Mouse (Mus musculus) lung, adult 2 months (tissue): ENCODE data around the gene Kbtbd12.

Experiments
- CTCF ChIP-seq: fragments of 200-500 bp; IDR thresholded peaks from 2 replicates; pipeline ENCODE4 v1.5.1; 2011; ENCODE audit warnings: mild to moderate bottlenecking, low read length, control low read depth; ENCODE audit not compliant: insufficient read depth
- POLR2A ChIP-seq: fragments of 200-500 bp; IDR thresholded peaks from 2 replicates; pipeline ENCODE4 v1.6.1; 2011; ENCODE audit warnings: low read depth, mild to moderate bottlenecking, control low read depth, low read length, borderline replicate concordance; ENCODE audit errors: extremely low read depth

DNA sequence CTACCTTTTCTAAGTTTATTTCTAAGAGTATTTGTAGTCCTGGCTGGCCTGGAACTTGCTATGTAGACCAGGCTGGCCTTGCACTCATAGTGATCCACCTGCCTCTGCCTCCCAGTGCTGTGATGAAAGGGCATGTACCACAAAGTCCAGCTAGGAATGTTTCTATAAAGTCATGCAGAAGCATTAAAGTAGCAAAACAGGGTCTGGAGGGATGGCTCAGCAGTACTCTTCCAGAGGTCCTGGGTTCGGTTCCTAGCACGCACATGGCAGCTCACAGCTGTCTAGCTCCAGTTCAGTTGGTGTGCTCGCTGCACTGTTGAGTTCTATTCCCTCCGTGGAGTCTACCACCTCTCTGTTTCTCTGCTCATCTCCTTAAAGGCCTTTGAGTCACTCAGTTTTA, 77.6 kb downstream of the Kbtbd12 start:
- TF ChIP-seq CTCF: no peak
- no peak for TF ChIP-seq POLR2A
